In the genomic region with DNA sequence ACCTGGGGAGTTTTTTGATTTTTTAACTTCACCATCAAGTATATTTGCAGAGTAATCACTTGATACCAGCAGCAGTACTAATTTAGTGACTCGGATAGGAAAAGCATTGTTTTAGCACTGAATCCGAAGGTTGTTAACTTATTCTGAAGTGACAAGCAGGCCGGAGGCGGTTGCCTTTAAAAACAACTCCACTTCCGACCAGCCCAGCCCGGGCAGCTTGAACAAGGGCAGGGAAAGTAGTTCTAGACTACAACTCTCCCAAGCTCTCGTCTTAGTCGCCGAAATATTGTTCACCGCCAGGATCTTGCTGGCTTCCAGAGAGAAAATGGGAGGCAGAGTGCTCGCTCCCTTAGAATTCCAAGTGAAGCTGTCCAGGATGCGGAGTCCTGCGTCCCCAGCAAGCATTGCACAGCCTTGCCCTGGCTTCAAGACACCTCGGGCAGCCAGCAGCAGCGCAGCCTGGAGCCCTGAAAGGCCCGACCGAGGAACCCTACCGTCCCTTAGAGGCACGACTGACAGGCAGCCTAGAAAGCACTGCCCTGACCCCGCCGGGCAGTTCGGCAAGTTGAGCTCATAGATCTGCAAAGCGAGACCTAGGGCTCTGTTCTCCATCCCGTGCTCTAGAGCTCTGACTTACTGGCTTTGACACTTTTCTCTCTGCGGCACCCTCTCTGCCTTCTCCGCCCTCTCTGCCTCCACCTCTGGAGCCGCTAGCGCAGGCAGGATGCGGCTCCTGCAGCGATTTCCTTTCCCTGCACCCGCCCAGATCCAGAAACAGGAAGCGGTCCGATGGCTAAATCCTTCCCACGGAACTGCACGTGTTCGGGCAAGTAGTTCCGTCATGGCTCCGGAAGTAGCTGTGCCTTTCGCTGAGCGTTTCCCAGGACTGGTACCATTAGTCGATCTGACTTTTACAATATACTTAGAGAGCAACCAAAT, we compare ENCODE assay signal across 8 mouse cellular contexts. TPM values are rescaled to one million over a fixed set of nuclear protein-coding genes. Genes with fewer than 3 reads are reported as not detected.
A peak's percentile ranks its signal among the peaks of the same experiment; 100 is the strongest.
DNase-seq lines count a peak whose midpoint lies in the region; ATAC-seq lines count a peak whose summit lies in the region.

A gene (minus strand): TSS at position 786 of the 939 bp plus-strand sequence.

- DNase-seq in B cell, adult 2 months = peak; percentile 93
- DNase-seq in brain, adult 2 months (ENCODE audit: low read depth, low spot score) = peak; percentile 98
- DNase-seq in heart, embryonic 10.5 days (ENCODE audit: low spot score) = peak; percentile 96
- DNase-seq in liver = peak; percentile 91
- peak; percentile 91 to 95 for DNase-seq in spleen, postnatal 4 days (ENCODE audit: low spot score in 2 of 2)

- peak within 1 kb of the TSS; percentile 95 for H3K4me3 ChIP-seq in heart, embryonic 10.5 days
- H3K4me3 ChIP-seq in kidney, embryonic 15.5 days (replicated peaks) = peak within 1 kb of the TSS; percentile 92

- WGBS in heart, embryonic 10.5 days = 2% methylated on average over 41 of the region's 41 CpGs
- WGBS in kidney, embryonic 15.5 days = 1% methylated on average over 41 of the region's 41 CpGs

- no peaks in the 10 kb centered on the region for H3K27me3 ChIP-seq in heart, embryonic 10.5 days (ENCODE audit: insufficient read depth, poor library complexity, severe bottlenecking)
- no peaks in the 10 kb centered on the region for H3K27me3 ChIP-seq in kidney, embryonic 15.5 days

- H3K27ac ChIP-seq in heart, embryonic 10.5 days = peak within 1 kb of the TSS; percentile 89
- peak within 1 kb of the TSS; percentile 93 for H3K27ac ChIP-seq in kidney, embryonic 15.5 days

- ATAC-seq in erythroblast, adult 5-6 weeks (replicated peaks; ENCODE audit: low FRiP score, poor library complexity, severe bottlenecking) = peak; percentile 97
- peak; percentile 96 for ATAC-seq in kidney, embryonic 15.5 days (replicated peaks; ENCODE audit: low FRiP score)
- peak; percentile 97 for ATAC-seq in monocyte, adult 5-6 weeks (replicated peaks; ENCODE audit: insufficient number of reproducible peaks, low FRiP score, low TSS enrichment, poor library complexity, severe bottlenecking)

- peaks cover 10% of the 10 kb centered on the region for H3K36me3 ChIP-seq in heart, embryonic 10.5 days
- peaks cover 17% of the 10 kb centered on the region for H3K36me3 ChIP-seq in kidney, embryonic 15.5 days

- no peaks in the 10 kb centered on the region for H3K9me3 ChIP-seq in heart, embryonic 10.5 days
- no peaks in the 10 kb centered on the region for H3K9me3 ChIP-seq in kidney, embryonic 15.5 days (replicated peaks)

- H3K9ac ChIP-seq in kidney, embryonic 15.5 days = peak within 1 kb of the TSS; percentile 94

- H3K4me2 ChIP-seq in kidney, embryonic 15.5 days = peak within 1 kb of the TSS; percentile 80

- H3K4me1 ChIP-seq in heart, embryonic 10.5 days = peaks cover 13% of the 10 kb centered on the region
- H3K4me1 ChIP-seq in kidney, embryonic 15.5 days = peaks cover 10% of the 10 kb centered on the region

RNA-seq across cellular contexts. Expression of the gene that starts here (rescaled TPM):
- total RNA-seq in erythroblast, adult 5-6 weeks (2015; ENCODE audit: low replicate concordance) = 8.1 and 14.6 TPM in 2 replicates
- total RNA-seq in erythroblast, adult 5-6 weeks (2017; ENCODE audit: low replicate concordance) = 4.2 and 5.2 TPM in 2 replicates
- 13.6 and 15.3 TPM in 2 replicates for polyA plus RNA-seq in heart, embryonic 10.5 days (2016; fragmentation: Nextera tagmentation; extraction: Ambion mirVana)
- polyA plus RNA-seq in kidney, embryonic 15.5 days (2015; fragmentation: Nextera tagmentation; extraction: Ambion mirVana) = 15.7 and 17.4 TPM in 2 replicates
- 17.1 to 39.8 TPM (median 20.9 TPM) in 3 replicates for total RNA-seq in monocyte, adult 5-6 weeks (2017)

Comparison
In these comparisons a context has a peak if more than half of its experiments do, and no peak if none do; other contexts are left out.
1. Peak in every context shown above with its lines: DNase-seq, ATAC-seq, H3K4me3 ChIP-seq and H3K27ac ChIP-seq.